Mouse (Mus musculus) hindlimb bud, embryonic 11.5 days (tissue): ENCODE measurements around the gene Cfap299.
"Not testable (repeated sequence)": the region's sequence is repeated elsewhere in the genome, so short reads cannot be mapped to it uniquely, and the experiment has no call there.

Experiments used
- DNase-seq: peaks from one replicate; pipeline ENCODE4 v3.0.0-alpha.2; 2012; ENCODE audit warnings: low read depth, low spot score; ENCODE audit errors: extremely low spot score

The Cfap299 gene

GRCm38 (mm10) chr5:98522270-98522977 is 193.3 kb downstream of the Cfap299 start:
- no peak for DNase-seq

GRCm38 (mm10) chr5:98523050-98523449 is 193.9 kb downstream of the Cfap299 start:
- no peak for DNase-seq

DNA sequence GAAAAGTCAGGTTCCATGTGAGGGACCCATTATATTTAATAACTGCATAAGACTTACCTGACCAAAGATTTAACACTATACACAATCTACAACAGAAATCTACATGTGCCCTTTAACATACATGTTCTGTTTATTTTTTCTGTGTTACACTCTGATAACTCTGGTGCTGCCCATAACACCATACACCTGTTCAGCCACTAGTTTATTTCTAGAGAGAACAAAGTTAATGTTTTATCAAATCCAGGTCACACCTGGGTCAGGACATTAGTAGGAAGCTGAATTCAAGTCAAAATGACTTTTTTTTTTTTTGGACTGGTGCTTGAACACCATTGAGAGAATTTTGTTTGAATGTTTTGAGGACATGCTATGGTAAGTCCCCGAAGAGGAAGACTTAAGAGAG is 194.7 kb downstream of the Cfap299 start:
- DNase-seq = no peak

DNA sequence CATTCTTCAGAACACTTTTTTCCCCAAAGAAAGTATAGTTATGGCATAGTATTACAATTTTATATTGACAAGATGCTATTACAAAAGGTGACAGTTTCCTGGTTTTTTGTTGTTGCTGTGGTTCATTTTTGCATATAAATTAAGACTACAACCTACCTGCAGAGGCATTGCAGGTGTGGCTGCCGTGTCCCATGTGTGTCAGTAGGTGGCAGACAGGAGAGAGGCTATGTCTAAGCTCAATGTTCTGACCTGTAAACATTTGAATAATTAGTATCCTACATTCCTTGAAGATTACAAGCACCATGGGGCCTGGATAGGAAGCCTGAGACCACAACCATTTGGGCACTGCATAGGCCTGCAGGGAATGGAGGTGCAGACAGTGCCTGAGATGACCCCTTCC is 212.2 kb downstream of the Cfap299 start:
- no peak for DNase-seq

- DNase-seq = no peak
Observed at GRCm38 (mm10) chr5:98550285-98550684, 221.2 kb downstream of the Cfap299 start.

- DNase-seq = no peak
Observed at GRCm38 (mm10) chr5:98550873-98551272, 221.8 kb downstream of the Cfap299 start.

DNA sequence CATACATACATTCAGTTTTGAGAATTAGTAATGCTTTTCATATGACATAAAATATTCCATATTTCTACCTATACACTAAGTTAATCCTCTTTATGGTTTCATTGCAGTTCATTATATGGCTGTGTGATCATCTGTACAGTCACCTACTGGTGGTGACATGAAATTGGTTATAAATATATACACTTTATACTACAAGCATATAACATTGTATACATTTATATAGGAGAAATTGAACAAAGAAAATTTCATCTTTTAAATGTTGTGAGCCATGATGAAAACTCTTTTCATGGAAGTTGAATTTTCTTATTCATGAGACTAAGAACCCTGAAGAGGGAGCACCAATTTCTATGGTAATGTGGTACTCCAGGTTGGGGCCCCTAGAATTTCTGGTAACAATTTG is 223.3 kb downstream of the Cfap299 start, which contains the start of gene Gm11111:
Gm11111 (plus strand) TSS at position 301 of the 400 bp plus-strand sequence.
- DNase-seq = no peak

- no peak for DNase-seq
Observed at GRCm38 (mm10) chr5:98552811-98553601, 223.9 kb downstream of the Cfap299 start.

DNA sequence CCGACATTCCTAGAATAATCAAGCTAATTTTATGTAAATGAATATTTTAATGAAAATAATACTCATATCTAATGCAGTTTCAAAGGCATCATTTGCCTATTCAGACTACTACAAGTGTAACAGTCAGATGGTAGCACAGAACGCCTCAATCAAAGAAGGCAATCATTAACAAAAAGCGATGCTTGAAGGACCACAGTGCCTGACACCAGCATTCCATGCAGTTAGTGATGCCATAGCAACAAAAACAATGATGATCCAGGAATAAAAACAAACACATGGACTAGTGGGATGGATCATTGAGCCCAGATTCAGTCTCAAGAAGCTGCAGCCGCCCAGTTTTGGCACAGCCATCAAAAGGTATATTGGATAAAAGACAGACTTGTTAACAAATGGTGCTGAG is 232.2 kb downstream of the Cfap299 start:
- no peak for DNase-seq

DNA sequence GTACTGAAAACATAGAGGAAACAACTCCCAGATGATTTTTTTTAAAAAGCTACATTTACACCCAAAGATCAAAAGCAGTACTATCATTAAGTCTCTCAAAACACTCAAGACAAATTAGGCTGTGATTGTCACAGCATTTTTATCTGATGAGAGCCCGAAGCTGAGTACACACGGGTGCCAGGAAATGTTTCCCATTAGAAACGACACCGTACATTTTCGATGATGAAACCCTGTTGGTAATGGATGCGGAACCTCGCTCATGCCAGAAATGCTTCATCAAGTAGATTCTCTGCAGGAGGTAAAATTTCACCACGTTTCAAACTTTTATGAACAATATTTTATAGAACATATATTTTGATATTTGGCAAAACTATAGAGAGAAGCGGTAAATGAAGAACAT is 233.7 kb downstream of the Cfap299 start:
- DNase-seq = no peak

DNA sequence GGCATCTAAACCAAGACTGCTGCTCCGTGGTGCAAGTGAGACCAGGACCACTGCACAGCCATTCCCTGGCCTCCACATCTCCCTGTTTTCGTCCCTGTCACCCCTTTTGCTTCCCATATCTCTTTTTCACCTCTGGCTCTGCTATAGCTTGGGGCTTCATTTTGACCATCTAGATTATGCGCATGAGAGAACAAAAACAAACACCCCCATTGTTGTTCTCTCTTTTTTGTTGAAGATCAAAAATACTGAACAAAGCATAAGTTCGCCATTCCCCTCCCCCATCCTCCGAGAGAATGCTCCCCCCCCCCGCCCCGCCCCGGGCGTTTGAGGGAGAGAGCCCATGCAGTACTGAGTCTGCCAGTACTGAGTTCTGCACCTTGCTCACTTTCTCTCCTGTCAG is 234.7 kb downstream of the Cfap299 start:
- DNase-seq = no peak

- DNase-seq = no peak
Observed at GRCm38 (mm10) chr5:98566461-98567193, 237.5 kb downstream of the Cfap299 start.

DNA sequence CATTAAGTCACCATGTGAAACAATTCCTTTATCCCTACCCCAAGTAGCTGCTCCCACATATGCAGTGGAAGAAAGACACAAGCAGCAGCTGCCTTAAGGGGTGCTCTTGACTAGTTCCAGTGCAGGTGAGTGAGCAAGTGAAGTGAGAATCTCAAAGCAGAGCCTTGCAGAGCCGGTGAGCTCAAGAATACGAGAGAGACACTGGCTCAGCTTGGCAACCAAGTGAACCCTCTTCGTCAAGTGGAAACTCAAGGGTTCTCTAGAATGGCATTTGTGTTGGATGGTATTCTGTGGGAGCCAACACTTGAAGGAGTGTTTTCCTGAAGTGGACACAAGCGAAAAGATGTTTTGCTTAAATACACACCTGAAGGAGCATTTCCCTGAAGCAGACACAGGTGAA is 239.4 kb downstream of the Cfap299 start:
- no peak for DNase-seq

- DNase-seq = no peak
Observed at GRCm38 (mm10) chr5:98569029-98569513, 240.0 kb downstream of the Cfap299 start.

DNA sequence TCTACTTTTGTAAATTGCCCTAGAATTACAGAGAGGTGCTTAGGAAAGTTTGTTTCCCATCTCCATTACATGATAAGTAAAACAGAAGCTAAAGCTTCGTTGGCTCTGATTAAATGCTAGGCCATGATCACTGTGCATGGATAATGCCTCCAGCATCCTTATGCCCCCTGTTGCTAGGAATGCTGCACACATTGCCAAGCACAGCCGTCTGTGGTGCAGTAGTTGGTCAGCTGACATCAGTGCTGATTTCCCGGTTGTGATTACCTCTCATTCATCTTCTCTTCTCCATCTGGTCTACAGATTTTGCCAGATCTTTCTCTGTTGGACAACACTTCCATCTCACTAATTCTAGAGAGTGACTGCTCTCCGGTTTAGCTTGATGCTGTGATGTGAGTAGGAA is 243.3 kb downstream of the Cfap299 start:
- DNase-seq = no peak

GRCm38 (mm10) chr5:98574711-98575470 is 245.8 kb downstream of the Cfap299 start:
- peak; percentile 44 for DNase-seq

- DNase-seq = no peak
Observed at GRCm38 (mm10) chr5:98575471-98575834, 246.3 kb downstream of the Cfap299 start.

- DNase-seq = not testable (repeated sequence)
Observed at GRCm38 (mm10) chr5:98576538-98576937, 247.4 kb downstream of the Cfap299 start.

GRCm38 (mm10) chr5:98578398-98578797 is 249.3 kb downstream of the Cfap299 start:
- no peak for DNase-seq

DNA sequence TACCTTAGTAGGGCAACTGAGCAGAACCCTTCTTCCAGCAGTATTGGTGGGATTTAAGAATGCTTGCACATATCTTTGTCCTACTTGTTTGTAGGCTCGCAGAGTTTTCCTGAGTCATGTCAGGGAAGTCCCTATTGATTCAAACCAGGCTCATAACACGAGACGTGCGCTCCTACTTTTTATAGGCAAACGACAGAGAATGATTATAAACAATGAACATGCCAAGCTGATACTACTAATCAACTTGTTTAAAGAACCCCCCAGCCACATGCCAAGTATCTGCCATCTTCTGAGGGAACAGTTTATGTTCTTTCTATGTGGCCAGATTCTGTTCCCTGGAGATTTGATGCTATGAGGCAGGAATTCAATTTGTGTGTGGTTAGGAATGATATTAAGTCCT is 251.7 kb downstream of the Cfap299 start:
- no peak for DNase-seq

- no peak for DNase-seq
Observed at GRCm38 (mm10) chr5:98582051-98582450, 252.9 kb downstream of the Cfap299 start.
